Mouse (Mus musculus) brain, embryonic 14.5 days (tissue): ENCODE measurements around the gene Lmf1. TPM values are rescaled to one million over a fixed set of nuclear protein-coding genes. Genes with fewer than 3 reads are reported as not detected.
A peak's percentile ranks its signal among the peaks of the same experiment; 100 is the strongest.

Experiments
- DNase-seq: peaks from one replicate; pipeline ENCODE4 v3.0.0-alpha.2; 2011; ENCODE audit warnings: low read depth
- CTCF ChIP-seq: fragments of 200-500 bp; IDR thresholded peaks from 2 replicates; pipeline ENCODE4 v1.5.1; 2012; ENCODE audit warnings: inconsistent platforms, mild to moderate bottlenecking, moderate library complexity, borderline replicate concordance; ENCODE audit not compliant: insufficient read depth, insufficient read length; ENCODE audit errors: extremely low read depth
- POLR2A ChIP-seq: fragments of 200-500 bp; IDR thresholded peaks from 2 replicates; pipeline ENCODE4 v1.6.1; 2012; ENCODE audit warnings: mild to moderate bottlenecking, inconsistent platforms, borderline replicate concordance; ENCODE audit not compliant: poor library complexity, insufficient read depth, insufficient read length, severe bottlenecking; ENCODE audit errors: extremely low read depth
- polyA plus RNA-seq: library from polyadenylated mRNA; depleted of rRNA; stranded (reverse); fragments of >200 nt; gene quantifications from 2 replicates; pipeline ENCODE4 v1.2.3, GENCODE M21; 2012

The Lmf1 gene
- polyA plus RNA-seq, 1 experiment: 16.0 TPM

- DNase-seq: no peak
- TF ChIP-seq POLR2A (no peak), CTCF (no peak)
Observed at GRCm38 (mm10) chr17:25571453-25571820, 7.4 kb upstream of the Lmf1 start.

GRCm38 (mm10) chr17:25575208-25575971, 3.5 kb upstream of the Lmf1 start:
- TF ChIP-seq CTCF (no peak), POLR2A (no peak)
- DNase-seq: peak; percentile 57

- DNase-seq: no peak
- TF ChIP-seq POLR2A: no peak
Observed at GRCm38 (mm10) chr17:25576034-25576433, 2.9 kb upstream of the Lmf1 start.

GRCm38 (mm10) chr17:25577263-25577662, 1.6 kb upstream of the Lmf1 start:
- TF ChIP-seq CTCF (no peak), POLR2A (no peak)
- DNase-seq: peak; percentile 10

GRCm38 (mm10) chr17:25577702-25578101, 1.2 kb upstream of the Lmf1 start:
- no peak for TF ChIP-seq POLR2A
- TF ChIP-seq CTCF: no peak
- no peak for DNase-seq

GRCm38 (mm10) chr17:25579332-25580047, 605 bp downstream of the Lmf1 start:
- DNase-seq: no peak

GRCm38 (mm10) chr17:25582076-25582475, 3.2 kb downstream of the Lmf1 start:
- DNase-seq: no peak
- TF ChIP-seq CTCF (no peak), POLR2A (no peak)

More at GRCm38 (mm10) chr17:25579332-25580047, 605 bp downstream of the Lmf1 start:
- no peak for TF ChIP-seq CTCF
- no peak for TF ChIP-seq POLR2A

- no peak for DNase-seq
- TF ChIP-seq POLR2A: no peak
- TF ChIP-seq CTCF: no peak
Observed at GRCm38 (mm10) chr17:25583099-25583498, 4.2 kb downstream of the Lmf1 start.

GRCm38 (mm10) chr17:25583858-25584257, 5.0 kb downstream of the Lmf1 start:
- no peak for DNase-seq
- TF ChIP-seq POLR2A (no peak), CTCF (no peak)

GRCm38 (mm10) chr17:25584646-25585045, 5.8 kb downstream of the Lmf1 start:
- no peak for TF ChIP-seq CTCF
- TF ChIP-seq POLR2A: no peak
- no peak for DNase-seq

GRCm38 (mm10) chr17:25590068-25590467, 11.2 kb downstream of the Lmf1 start:
- TF ChIP-seq CTCF (no peak), POLR2A (no peak)

GRCm38 (mm10) chr17:25590985-25591384, 12.1 kb downstream of the Lmf1 start:
- DNase-seq: no peak
- TF ChIP-seq POLR2A (no peak), CTCF (peak; percentile 35; the same call in 1 of the 2 replicates)

More at GRCm38 (mm10) chr17:25590068-25590467, 11.2 kb downstream of the Lmf1 start:
- no peak for DNase-seq
